Mouse (Mus musculus) liver, embryonic 14.5 days (tissue): ENCODE data around the gene Olfr975. TPM values are rescaled to one million over a fixed set of nuclear protein-coding genes. Genes with fewer than 3 reads are reported as not detected.

Source experiments
- ATAC-seq: fragments of 200-750 bp; cut with Nextera tagmentation; 2 replicates; pipeline ENCODE4 v1.8.0; 2017; ENCODE audit warnings: moderate number of reproducible peaks, mild to moderate bottlenecking, moderate library complexity; ENCODE audit not compliant: insufficient read depth
- DNase-seq, 3 experiments: peaks; one replicate each; pipeline ENCODE4 v3.0.0-alpha.2; 2012 to 2013; ENCODE audit warnings: low read depth in 3 of 3, low spot score in 3 of 3
- H3K27ac ChIP-seq: fragments of 300-500 bp; sonication (generic); 2 replicates; pipeline ENCODE4 v1.5.1; 2014; ENCODE audit warnings: moderate library complexity, mild to moderate bottlenecking, control low read depth, inconsistent platforms
- H3K27me3 ChIP-seq: fragments of 300-500 bp; sonication (generic); 2 replicates; pipeline ENCODE4 v1.6.1; 2014; ENCODE audit warnings: mild to moderate bottlenecking, low read length, moderate library complexity; ENCODE audit not compliant: control insufficient read depth, insufficient read depth
- H3K36me3 ChIP-seq: fragments of 300-500 bp; sonication (generic); replicated peaks from 2 replicates; pipeline ENCODE4 v1.6.1; 2014; ENCODE audit warnings: low read depth; ENCODE audit not compliant: control insufficient read depth, insufficient read depth
- H3K4me1 ChIP-seq, 2 experiments: fragments of 200-500 bp in 1 of 2; fragments of 300-500 bp in 1 of 2; sonication (generic) in 1 of 2; replicated peaks; 2 replicates each; pipeline ENCODE4 v1.6.1; 2012 to 2014; ENCODE audit warnings: antibody characterized with exemption in 1 of 2, inconsistent platforms in 1 of 2, low read length in 1 of 2; ENCODE audit not compliant: control insufficient read depth in 2 of 2, insufficient read depth in 2 of 2
- H3K4me2 ChIP-seq: fragments of 300-500 bp; sonication (generic); 2 replicates; pipeline ENCODE4 v1.6.1; 2014; ENCODE audit warnings: low read depth, mild to moderate bottlenecking, control low read depth, moderate library complexity
- H3K4me3 ChIP-seq, 2 experiments: fragments of 200-500 bp in 1 of 2; fragments of 300-500 bp in 1 of 2; sonication (generic) in 1 of 2; 2 replicates each; pipeline ENCODE4 v1.5.1; 2012 to 2014; ENCODE audit warnings: low read depth in 2 of 2, low read length in 2 of 2, mild to moderate bottlenecking in 2 of 2, control low read depth in 1 of 2, inconsistent platforms in 1 of 2, moderate library complexity in 1 of 2; ENCODE audit not compliant: insufficient read depth in 1 of 2
- H3K9ac ChIP-seq: fragments of 300-500 bp; sonication (generic); replicated peaks from 2 replicates; pipeline ENCODE4 v1.6.1; 2014; ENCODE audit warnings: mild to moderate bottlenecking, control low read depth, moderate library complexity
- H3K9me3 ChIP-seq: fragments of 300-500 bp; sonication (generic); 2 replicates; pipeline ENCODE4 v1.6.1; 2016; ENCODE audit warnings: low read length, mixed read lengths; ENCODE audit not compliant: control insufficient read depth
- CTCF ChIP-seq: IDR thresholded peaks from 2 replicates; pipeline ENCODE4 v1.5.1; 2016; ENCODE audit warnings: antibody characterized with exemption, low read depth, control low read depth
- EP300 ChIP-seq: IDR thresholded peaks from 2 replicates; pipeline ENCODE4 v1.6.1; 2016; ENCODE audit warnings: antibody characterized with exemption, low read depth
- WGBS: fragments of 180-500 bp; shearing (Covaris S2); extraction: QIAGEN DNeasy Blood & Tissue Kit; methylation state at CpG from one replicate; pipeline ENCODE4 v1.1.7; 2014; ENCODE audit not compliant: insufficient replicate concordance; 5-methylcytosine and 5-hydroxymethylcytosine counted together
- polyA plus RNA-seq, 2 experiments: library from polyadenylated mRNA; depleted of rRNA in 1 of 2; stranded (reverse) in 1 of 2; unstranded in 1 of 2; fragments of >200 nt; fragmentation: Nextera tagmentation in 1 of 2; extraction: Ambion mirVana in 1 of 2; gene quantifications; 2 replicates each; pipeline versions ENCODE4 v1.2.1 to v1.2.3; 2012 to 2014

The Olfr975 gene
- polyA plus RNA-seq, 2 experiments: not detected

DNA sequence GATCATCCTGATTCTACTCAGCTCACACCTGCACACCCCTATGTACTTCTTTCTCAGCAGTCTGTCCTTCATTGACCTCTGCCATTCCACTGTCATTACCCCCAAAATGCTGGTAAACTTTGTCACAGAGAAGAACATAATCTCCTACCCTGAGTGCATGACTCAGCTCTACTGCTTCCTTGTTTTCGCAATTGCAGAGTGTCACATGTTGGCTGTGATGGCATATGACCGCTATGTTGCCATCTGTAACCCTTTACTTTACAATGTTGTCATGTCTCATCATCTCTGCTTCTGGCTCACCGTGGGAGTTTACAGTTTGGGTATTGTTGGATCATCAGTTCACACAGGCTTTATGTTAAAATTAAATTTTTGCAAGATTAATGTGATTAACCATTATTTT is 41.9 kb downstream of the Olfr975 start:
- Histone ChIP-seq H3K4me1 (no peaks in the 10 kb centered on the region), H3K9ac (no peak overlapping the region), H3K27ac (no peak overlapping the region), H3K9me3 (no peaks in the 10 kb centered on the region), H3K36me3 (no peaks in the 10 kb centered on the region), H3K4me3 (no peak overlapping the region), H3K4me2 (no peak overlapping the region), H3K27me3 (no peaks in the 10 kb centered on the region)
- no peak for TF ChIP-seq EP300
- DNase-seq (no peak), ATAC-seq (no peak)
- 34% methylated on average over 3 of the region's 3 CpGs for WGBS

DNA sequence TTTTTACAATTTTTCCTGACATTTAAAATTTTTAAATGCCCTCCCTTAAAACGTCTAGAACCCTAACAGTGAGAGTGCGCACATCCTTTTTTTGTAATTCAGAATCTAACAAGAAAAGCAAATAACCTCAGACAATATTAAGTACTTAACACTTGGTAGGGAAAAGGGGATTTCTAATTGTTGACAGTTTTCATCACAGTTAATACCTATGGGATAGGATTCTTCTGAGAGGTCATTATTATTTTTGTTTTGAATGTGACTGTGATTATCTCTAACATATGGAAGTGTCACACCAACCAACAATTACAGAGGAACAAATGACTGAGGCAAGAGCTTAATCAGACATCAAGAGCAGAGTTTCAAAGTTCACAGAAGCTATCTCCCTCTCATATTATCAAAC is 44.8 kb downstream of the Olfr975 start, which contains the start of gene Olfr229:
Olfr229 (plus strand) TSS at position 301 of the 400 bp plus-strand sequence.
- no peaks in the 10 kb centered on the region for H3K36me3 ChIP-seq
- DNase-seq (no peak), ATAC-seq (no peak)
- H3K9me3 ChIP-seq: no peaks in the 10 kb centered on the region
- no peaks in the 10 kb centered on the region for H3K27me3 ChIP-seq
- WGBS: 45% methylated on average over 2 of the region's 2 CpGs
- no peak within 1 kb of the TSS for H3K9ac ChIP-seq
- TF ChIP-seq EP300 (no peak), CTCF (no peak)
- no peaks in the 10 kb centered on the region for H3K4me1 ChIP-seq
- no peak within 1 kb of the TSS for H3K27ac ChIP-seq
- no peak within 1 kb of the TSS for H3K4me3 ChIP-seq
- no peak within 1 kb of the TSS for H3K4me2 ChIP-seq

DNA sequence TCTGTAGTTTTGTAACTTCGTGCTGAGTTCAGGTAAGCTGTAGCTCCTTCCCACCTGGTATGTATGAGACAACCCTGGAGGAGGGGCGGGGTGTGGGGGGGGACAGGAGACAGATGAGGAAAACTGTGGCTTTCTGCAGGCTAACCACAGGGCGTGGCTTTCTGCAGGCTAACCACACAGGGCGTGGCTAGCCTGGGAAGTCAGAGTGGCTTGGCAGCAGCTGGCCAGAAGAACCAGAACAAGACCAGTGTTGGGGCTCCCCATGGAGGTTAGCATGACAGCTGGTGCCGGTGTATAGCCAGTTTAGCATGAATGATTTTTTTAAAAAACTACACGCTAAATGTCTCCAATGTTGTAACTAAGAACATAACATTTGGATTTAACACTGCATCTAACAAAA is 46.7 kb downstream of the Olfr975 start:
- DNase-seq (no peak), ATAC-seq (no peak)
- H3K9me3 ChIP-seq: no peaks in the 10 kb centered on the region
- H3K27ac ChIP-seq: no peak overlapping the region
- H3K9ac ChIP-seq: no peak overlapping the region
- H3K4me1 ChIP-seq: no peaks in the 10 kb centered on the region
- WGBS: 16% methylated on average over 6 of the region's 6 CpGs
- no peaks in the 10 kb centered on the region for H3K36me3 ChIP-seq
- TF ChIP-seq CTCF (no peak), EP300 (no peak)
- no peaks in the 10 kb centered on the region for H3K27me3 ChIP-seq
- no peak overlapping the region for H3K4me2 ChIP-seq
- H3K4me3 ChIP-seq: no peak overlapping the region

Other genes starting within 250 kb of the Olfr975 start
- not detected in 2 replicates for gene Olfr149, start 244.9 kb downstream of the Olfr975 start, polyA plus RNA-seq (2012; rRNA removed)
- not detected in 2 replicates for gene Olfr149, start 244.9 kb downstream of the Olfr975 start, polyA plus RNA-seq (2014; fragmentation: Nextera tagmentation; extraction: Ambion mirVana)
- gene Olfr965, start 240.7 kb downstream of the Olfr975 start, polyA plus RNA-seq (2012; rRNA removed): not detected in 2 replicates
- gene Olfr965, start 240.7 kb downstream of the Olfr975 start, polyA plus RNA-seq (2014; fragmentation: Nextera tagmentation; extraction: Ambion mirVana): not detected in 2 replicates
- not detected in 2 replicates for gene Olfr150, start 221.1 kb downstream of the Olfr975 start, polyA plus RNA-seq (2012; rRNA removed)
- not detected in 2 replicates for gene Olfr150, start 221.1 kb downstream of the Olfr975 start, polyA plus RNA-seq (2014; fragmentation: Nextera tagmentation; extraction: Ambion mirVana)
- not detected in 2 replicates for gene Olfr967, start 205.8 kb downstream of the Olfr975 start, polyA plus RNA-seq (2012; rRNA removed)
- gene Olfr967, start 205.8 kb downstream of the Olfr975 start, polyA plus RNA-seq (2014; fragmentation: Nextera tagmentation; extraction: Ambion mirVana): not detected in 2 replicates
- not detected in 2 replicates for gene Olfr968, start 168.8 kb downstream of the Olfr975 start, polyA plus RNA-seq (2012; rRNA removed)
- gene Olfr968, start 168.8 kb downstream of the Olfr975 start, polyA plus RNA-seq (2014; fragmentation: Nextera tagmentation; extraction: Ambion mirVana): not detected in 2 replicates
- not detected in 2 replicates for gene Olfr969, start 161.1 kb downstream of the Olfr975 start, polyA plus RNA-seq (2012; rRNA removed)
- gene Olfr969, start 161.1 kb downstream of the Olfr975 start, polyA plus RNA-seq (2014; fragmentation: Nextera tagmentation; extraction: Ambion mirVana): not detected in 2 replicates
- gene Olfr970, start 143.2 kb downstream of the Olfr975 start, polyA plus RNA-seq (2012; rRNA removed): not detected in 2 replicates
- not detected in 2 replicates for gene Olfr970, start 143.2 kb downstream of the Olfr975 start, polyA plus RNA-seq (2014; fragmentation: Nextera tagmentation; extraction: Ambion mirVana)
- gene Olfr971, start 115.2 kb downstream of the Olfr975 start, polyA plus RNA-seq (2012; rRNA removed): not detected in 2 replicates
- not detected in 2 replicates for gene Olfr971, start 115.2 kb downstream of the Olfr975 start, polyA plus RNA-seq (2014; fragmentation: Nextera tagmentation; extraction: Ambion mirVana)
- not detected in 2 replicates for gene Olfr972, start 85.6 kb downstream of the Olfr975 start, polyA plus RNA-seq (2012; rRNA removed)
- gene Olfr972, start 85.6 kb downstream of the Olfr975 start, polyA plus RNA-seq (2014; fragmentation: Nextera tagmentation; extraction: Ambion mirVana): not detected in 2 replicates
- gene Olfr229, start 44.7 kb downstream of the Olfr975 start, polyA plus RNA-seq (2012; rRNA removed): not detected in 2 replicates
- not detected in 2 replicates for gene Olfr229, start 44.7 kb downstream of the Olfr975 start, polyA plus RNA-seq (2014; fragmentation: Nextera tagmentation; extraction: Ambion mirVana)
- not detected in 2 replicates for gene Olfr974, start 14.5 kb downstream of the Olfr975 start, polyA plus RNA-seq (2012; rRNA removed)
- not detected in 2 replicates for gene Olfr974, start 14.5 kb downstream of the Olfr975 start, polyA plus RNA-seq (2014; fragmentation: Nextera tagmentation; extraction: Ambion mirVana)
- gene Olfr976, start 9.1 kb upstream of the Olfr975 start, polyA plus RNA-seq (2012; rRNA removed): not detected in 2 replicates
- not detected in 2 replicates for gene Olfr976, start 9.1 kb upstream of the Olfr975 start, polyA plus RNA-seq (2014; fragmentation: Nextera tagmentation; extraction: Ambion mirVana)
- gene Olfr978, start 40.1 kb upstream of the Olfr975 start, polyA plus RNA-seq (2012; rRNA removed): not detected in 2 replicates
- gene Olfr978, start 40.1 kb upstream of the Olfr975 start, polyA plus RNA-seq (2014; fragmentation: Nextera tagmentation; extraction: Ambion mirVana): not detected in 2 replicates
- not detected in 2 replicates for gene Olfr979, start 51.4 kb upstream of the Olfr975 start, polyA plus RNA-seq (2012; rRNA removed)
- gene Olfr979, start 51.4 kb upstream of the Olfr975 start, polyA plus RNA-seq (2014; fragmentation: Nextera tagmentation; extraction: Ambion mirVana): not detected in 2 replicates
- not detected in 2 replicates for gene Olfr980, start 57.5 kb upstream of the Olfr975 start, polyA plus RNA-seq (2012; rRNA removed)
- not detected in 2 replicates for gene Olfr980, start 57.5 kb upstream of the Olfr975 start, polyA plus RNA-seq (2014; fragmentation: Nextera tagmentation; extraction: Ambion mirVana)
- not detected in 2 replicates for gene Olfr981, start 69.4 kb upstream of the Olfr975 start, polyA plus RNA-seq (2012; rRNA removed)
- gene Olfr981, start 69.4 kb upstream of the Olfr975 start, polyA plus RNA-seq (2014; fragmentation: Nextera tagmentation; extraction: Ambion mirVana): not detected in 2 replicates
- not detected in 2 replicates for gene Olfr982, start 121.8 kb upstream of the Olfr975 start, polyA plus RNA-seq (2012; rRNA removed)
- gene Olfr982, start 121.8 kb upstream of the Olfr975 start, polyA plus RNA-seq (2014; fragmentation: Nextera tagmentation; extraction: Ambion mirVana): not detected in 2 replicates
- gene Olfr983, start 141.5 kb upstream of the Olfr975 start, polyA plus RNA-seq (2012; rRNA removed): not detected in 2 replicates
- gene Olfr983, start 141.5 kb upstream of the Olfr975 start, polyA plus RNA-seq (2014; fragmentation: Nextera tagmentation; extraction: Ambion mirVana): not detected in 2 replicates
- gene Olfr984, start 162.2 kb upstream of the Olfr975 start, polyA plus RNA-seq (2012; rRNA removed): not detected in 2 replicates
- gene Olfr984, start 162.2 kb upstream of the Olfr975 start, polyA plus RNA-seq (2014; fragmentation: Nextera tagmentation; extraction: Ambion mirVana): not detected in 2 replicates
- gene Olfr985, start 178.1 kb upstream of the Olfr975 start, polyA plus RNA-seq (2012; rRNA removed): not detected in 2 replicates
- not detected in 2 replicates for gene Olfr985, start 178.1 kb upstream of the Olfr975 start, polyA plus RNA-seq (2014; fragmentation: Nextera tagmentation; extraction: Ambion mirVana)
- gene Tmem225, start 196.1 kb upstream of the Olfr975 start, polyA plus RNA-seq (2012; rRNA removed): not detected in 2 replicates
- gene Tmem225, start 196.1 kb upstream of the Olfr975 start, polyA plus RNA-seq (2014; fragmentation: Nextera tagmentation; extraction: Ambion mirVana): not detected in 2 replicates
- gene Olfr986, start 228.9 kb upstream of the Olfr975 start, polyA plus RNA-seq (2012; rRNA removed): not detected in 2 replicates
- gene Olfr986, start 228.9 kb upstream of the Olfr975 start, polyA plus RNA-seq (2014; fragmentation: Nextera tagmentation; extraction: Ambion mirVana): not detected in 2 replicates
- 0.41 and 0.57 TPM in 2 replicates for gene Zfp202, start 240.3 kb upstream of the Olfr975 start, polyA plus RNA-seq (2012; rRNA removed)
- 0.68 and 0.74 TPM in 2 replicates for gene Zfp202, start 240.3 kb upstream of the Olfr975 start, polyA plus RNA-seq (2014; fragmentation: Nextera tagmentation; extraction: Ambion mirVana)